Mouse (Mus musculus) kidney, adult 8-10 months (tissue): Measurements from ENCODE around the gene Rab25.

ENCODE experiments used
- DNase-seq, 2 experiments: peaks; one replicate each; pipeline ENCODE4 v3.0.0; 2022

Rab25 gene

GRCm38 (mm10) chr3:88566536-88567061 lies 18.5 kb upstream of the Rab25 start:
- DNase-seq: no peak

GRCm38 (mm10) chr3:88566116-88566515 lies 18.0 kb upstream of the Rab25 start:
- no peak for DNase-seq

GRCm38 (mm10) chr3:88563966-88564365 lies 15.9 kb upstream of the Rab25 start:
- DNase-seq: no peak

- DNase-seq: no peak
Observed at GRCm38 (mm10) chr3:88563442-88563841, 15.3 kb upstream of the Rab25 start.

- peak; percentile 49 to 58 for DNase-seq
Observed at GRCm38 (mm10) chr3:88561989-88562388, 13.9 kb upstream of the Rab25 start.

GRCm38 (mm10) chr3:88559596-88559995 lies 11.5 kb upstream of the Rab25 start:
- no peak for DNase-seq

- no peak for DNase-seq
Observed at GRCm38 (mm10) chr3:88556616-88557015, 8.5 kb upstream of the Rab25 start.

GRCm38 (mm10) chr3:88555731-88556130 lies 7.6 kb upstream of the Rab25 start:
- DNase-seq: no peak

- DNase-seq: no peak
Observed at GRCm38 (mm10) chr3:88555069-88555605, 7.0 kb upstream of the Rab25 start.

- DNase-seq: no peak
Observed at GRCm38 (mm10) chr3:88553880-88554586, 5.9 kb upstream of the Rab25 start.

- DNase-seq: peak; percentile 85 to 91
Observed at GRCm38 (mm10) chr3:88553525-88553879, 5.4 kb upstream of the Rab25 start, which contains the start of gene Ubqln4. TSS of gene Ubqln4 (plus strand) at chr3:88553758.

- peak; percentile 99 for DNase-seq
Observed at GRCm38 (mm10) chr3:88552676-88553524, 4.8 kb upstream of the Rab25 start, which contains the start of gene Lamtor2. TSS of gene Lamtor2 (minus strand) at chr3:88553074.

- DNase-seq: no peak
Observed at GRCm38 (mm10) chr3:88552082-88552645, 4.1 kb upstream of the Rab25 start.

GRCm38 (mm10) chr3:88551586-88551985 lies 3.5 kb upstream of the Rab25 start:
- DNase-seq: peak in 1 of 2 experiments; percentile 40

GRCm38 (mm10) chr3:88546674-88547418 lies 1.3 kb downstream of the Rab25 start:
- DNase-seq: no peak

- no peak for DNase-seq
Observed at GRCm38 (mm10) chr3:88544955-88545591, 3.0 kb downstream of the Rab25 start.

GRCm38 (mm10) chr3:88544514-88544913 lies 3.6 kb downstream of the Rab25 start:
- peak in 1 of 2 experiments; percentile 40 for DNase-seq

GRCm38 (mm10) chr3:88543651-88544410 lies 4.3 kb downstream of the Rab25 start:
- DNase-seq: no peak

- DNase-seq: no peak
Observed at GRCm38 (mm10) chr3:88543174-88543573, 4.9 kb downstream of the Rab25 start.

GRCm38 (mm10) chr3:88542486-88542885 lies 5.6 kb downstream of the Rab25 start:
- DNase-seq: no peak
